Mouse (Mus musculus) ES-E14 (cell line): Measurements from ENCODE around the gene Mansc1. TPM values are rescaled to one million over a fixed set of nuclear protein-coding genes. Genes with fewer than 3 reads are reported as not detected.

Experiments used
- DNase-seq: peaks from one replicate; pipeline ENCODE4 v3.0.0-alpha.2; 2013; ENCODE audit warnings: low read depth, low spot score
- H3K27ac ChIP-seq: 2 replicates; pipeline ENCODE4 v1.5.1; 2012; ENCODE audit warnings: low read depth, mild to moderate bottlenecking, low read length, moderate library complexity, mixed read lengths; ENCODE audit not compliant: poor library complexity, insufficient read depth, severe bottlenecking
- H3K36me3 ChIP-seq: 2 replicates; pipeline ENCODE4 v1.6.1; 2012; ENCODE audit warnings: mild to moderate bottlenecking, low read length, moderate library complexity, mixed read lengths; ENCODE audit not compliant: control insufficient read depth, poor library complexity, insufficient read depth, severe bottlenecking
- H3K4me1 ChIP-seq, 2 experiments: fragments of 150-350 bp in 1 of 2; sonication (generic) in 1 of 2; 2 replicates each; pipeline ENCODE4 v1.6.1; 2012; ENCODE audit warnings: low read length in 2 of 2, mild to moderate bottlenecking in 1 of 2, mixed read lengths in 1 of 2; ENCODE audit not compliant: control insufficient read depth in 2 of 2, insufficient read depth in 2 of 2, poor library complexity in 1 of 2
- H3K4me3 ChIP-seq, 2 experiments: fragments of 150-350 bp in 1 of 2; sonication (generic) in 1 of 2; 2 replicates each; pipeline ENCODE4 v1.5.1; 2012; ENCODE audit warnings: low read length in 2 of 2, low read depth in 1 of 2, mild to moderate bottlenecking in 1 of 2, mixed read lengths in 1 of 2; ENCODE audit not compliant: insufficient read depth in 1 of 2, poor library complexity in 1 of 2, severe bottlenecking in 1 of 2
- H3K9ac ChIP-seq: 2 replicates; pipeline ENCODE4 v1.6.1; 2012; ENCODE audit warnings: low read depth, mild to moderate bottlenecking, low read length, mixed read lengths; ENCODE audit not compliant: poor library complexity, insufficient read depth, severe bottlenecking
- H3K9me3 ChIP-seq: fragments of 150-350 bp; sonication (generic); 2 replicates; pipeline ENCODE4 v1.6.1; 2012; ENCODE audit warnings: low read depth, mild to moderate bottlenecking, low read length; ENCODE audit not compliant: control insufficient read depth, insufficient read depth
- CHD2 ChIP-seq: IDR thresholded peaks from 2 replicates; pipeline ENCODE4 v1.6.1; 2014; ENCODE audit warnings: mild to moderate bottlenecking, low read depth, low read length, inconsistent platforms
- HCFC1 ChIP-seq: IDR thresholded peaks from 2 replicates; pipeline ENCODE4 v1.6.1; 2012; ENCODE audit warnings: low read length, inconsistent platforms, borderline replicate concordance; ENCODE audit not compliant: insufficient read depth
- MAFK ChIP-seq: IDR thresholded peaks from 2 replicates; pipeline ENCODE4 v1.6.1; 2014; ENCODE audit warnings: mild to moderate bottlenecking, low read depth, low read length, inconsistent platforms; ENCODE audit not compliant: insufficient read depth
- ZC3H11A ChIP-seq: IDR thresholded peaks from 2 replicates; pipeline ENCODE4 v1.6.1; 2012; ENCODE audit warnings: low read depth, mild to moderate bottlenecking, inconsistent platforms, low read length, borderline replicate concordance
- ZNF384 ChIP-seq: IDR thresholded peaks from 2 replicates; pipeline ENCODE4 v1.6.1; 2012; ENCODE audit warnings: low read depth, low read length, inconsistent platforms
- in situ Hi-C, 2 experiments: fragments of 600-800 bp; cut with MboI; formaldehyde crosslinking; loops; one replicate each; pipeline ENCODE4 v1.15.1; 2025; ENCODE audit warnings: low sequenced_read_pairs in 2 of 2, inconsistent platforms in 1 of 2; ENCODE audit not compliant: unreplicated experiment in 2 of 2
- total RNA-seq: library from RNA; depleted of rRNA; stranded (reverse); fragments of 300-350 nt; gene quantifications from 2 replicates; pipeline ENCODE4 v1.2.3, GENCODE M21; 2012

The Mansc1 gene
- total RNA-seq, 1 experiment: 0.58 TPM

DNA sequence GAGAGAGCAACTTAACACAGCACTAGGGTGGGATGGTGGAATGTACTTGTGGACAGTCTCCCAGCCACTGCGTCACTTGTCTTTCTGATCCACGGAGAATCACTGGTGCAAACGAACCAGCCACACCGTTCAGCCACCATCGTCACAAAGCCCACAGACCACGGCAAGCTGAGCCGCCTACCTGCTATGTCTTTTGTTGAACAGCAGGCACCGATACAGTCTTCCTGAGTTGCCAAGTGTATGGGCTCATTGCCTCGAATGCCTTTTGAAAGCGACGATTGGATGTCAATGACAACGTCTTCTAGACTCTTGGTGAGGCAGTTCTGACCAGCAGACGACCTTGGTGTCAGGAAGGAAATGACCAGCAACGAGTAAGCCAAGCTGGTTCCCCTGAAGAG lies 10.7 kb downstream of the Mansc1 start:
- H3K9me3 ChIP-seq: no peaks in the 10 kb centered on the region
- H3K9ac ChIP-seq: no peak overlapping the region
- no peak for TF ChIP-seq HCFC1
- TF ChIP-seq CHD2: no peak
- no peak for TF ChIP-seq ZC3H11A
- no peak for TF ChIP-seq MAFK
- no peak for TF ChIP-seq ZNF384
- DNase-seq: no peak
- peaks cover 2 to 4% of the 10 kb centered on the region in 2 experiments; a peak in 1 of 4 replicates for H3K4me1 ChIP-seq
- no peaks in the 10 kb centered on the region for H3K36me3 ChIP-seq
- in situ Hi-C loops: loop anchor here in 1 of 2 experiments (25.0 kb wide), 1 partner anchor 184 kb away; no protein-coding TSS in a partner anchor
- no peak overlapping the region for H3K4me3 ChIP-seq
- H3K27ac ChIP-seq: no peak overlapping the region

DNA sequence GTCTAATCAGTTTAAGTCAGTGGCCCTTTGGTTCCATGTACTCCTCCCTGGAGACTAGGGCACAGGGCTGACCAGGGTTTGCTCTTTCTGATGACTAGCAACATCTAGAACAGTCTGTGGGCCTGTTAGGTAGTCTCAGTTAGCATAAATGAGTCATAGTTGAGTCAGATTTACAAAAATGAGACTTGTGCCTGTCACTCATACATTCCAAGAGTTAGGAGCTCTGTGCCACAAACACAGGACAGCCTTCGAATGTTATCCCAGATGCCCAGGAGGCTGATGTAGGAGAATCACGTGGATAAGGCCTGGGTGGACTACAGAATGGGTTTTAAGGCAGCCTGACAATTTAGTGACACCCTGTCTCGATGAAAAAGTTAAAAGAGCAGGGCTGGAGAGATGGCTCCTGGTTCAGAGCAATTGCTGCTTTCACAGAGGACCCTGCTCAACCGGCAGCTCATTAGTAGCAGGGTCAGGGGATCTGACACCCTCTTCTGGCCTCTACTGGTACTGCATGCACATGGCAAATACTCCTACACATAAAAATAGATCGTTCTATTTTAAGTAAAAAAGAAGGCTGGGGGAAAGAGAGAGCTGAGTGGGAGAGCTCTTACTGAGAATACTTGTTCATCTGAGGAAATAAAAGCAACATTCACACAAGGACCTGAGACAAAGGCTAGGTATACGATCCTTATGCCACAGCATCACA lies 11.3 kb downstream of the Mansc1 start:
- DNase-seq: peak; percentile 58
- Histone ChIP-seq H3K4me1 (peaks cover 2 to 4% of the 10 kb centered on the region in 2 experiments; a peak in 1 of 4 replicates), H3K36me3 (no peaks in the 10 kb centered on the region), H3K9me3 (no peaks in the 10 kb centered on the region), H3K27ac (no peak overlapping the region), H3K4me3 (no peak overlapping the region), H3K9ac (no peak overlapping the region)
- in situ Hi-C loops: loop anchor here in 1 of 2 experiments (25.0 kb wide), 1 partner anchor 184 kb away; no protein-coding TSS in a partner anchor
- TF ChIP-seq ZC3H11A: peak; percentile 48; the same call in 1 of the 2 replicates
- no peak for TF ChIP-seq MAFK

DNA sequence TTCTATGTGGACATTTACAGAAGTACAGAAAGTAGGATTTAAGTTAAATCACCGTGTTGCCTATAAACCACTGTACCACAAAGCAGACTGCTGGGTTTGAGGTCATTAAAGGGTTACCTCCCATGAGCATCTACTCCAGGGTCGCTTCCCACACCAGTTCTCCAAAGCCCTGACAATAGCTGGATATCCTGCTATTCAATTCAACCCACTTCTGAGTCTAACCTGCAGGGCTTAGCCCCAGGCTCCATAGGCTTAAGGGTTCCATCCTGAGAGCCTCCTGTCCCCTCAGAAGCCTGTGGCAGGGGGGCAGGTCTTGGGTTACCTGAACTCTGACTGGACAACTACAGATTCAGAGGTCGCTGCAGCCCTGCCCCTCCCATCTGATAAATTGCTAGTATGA lies 12.2 kb downstream of the Mansc1 start:
- TF ChIP-seq CHD2 (no peak), MAFK (no peak), ZNF384 (no peak), HCFC1 (no peak), ZC3H11A (no peak)
- H3K9me3 ChIP-seq: no peaks in the 10 kb centered on the region
- H3K27ac ChIP-seq: no peak overlapping the region
- no peaks in the 10 kb centered on the region for H3K36me3 ChIP-seq
- peaks cover 2 to 4% of the 10 kb centered on the region in 2 experiments; a peak in 1 of 4 replicates for H3K4me1 ChIP-seq
- no peak overlapping the region for H3K4me3 ChIP-seq
- in situ Hi-C loops: loop anchor here in 1 of 2 experiments (25.0 kb wide), 1 partner anchor 183 kb away; no protein-coding TSS in a partner anchor
- no peak overlapping the region for H3K9ac ChIP-seq
- DNase-seq: no peak

DNA sequence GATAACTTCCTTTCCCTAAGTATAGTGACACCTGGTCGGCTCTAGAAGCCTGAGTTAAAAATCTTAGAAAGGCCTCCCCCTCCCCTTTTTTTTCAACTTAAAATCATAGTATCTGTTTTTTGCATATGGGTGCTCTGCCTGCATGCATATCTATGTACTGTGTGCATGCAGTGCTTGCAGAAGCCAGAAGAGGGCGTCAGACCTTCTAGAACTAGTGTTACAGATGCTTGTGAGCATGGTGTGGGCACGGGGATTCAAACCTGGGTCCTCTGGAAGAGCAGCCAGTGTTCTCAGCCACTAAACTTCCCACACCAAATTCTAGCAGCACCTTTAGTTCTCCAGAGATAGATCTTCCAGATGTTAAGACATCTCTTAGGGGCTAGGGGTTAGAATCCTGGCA lies 14.7 kb downstream of the Mansc1 start:
- in situ Hi-C loops: loop anchor here (5.0 to 25.0 kb wide), 3 partner anchors 180 to 653 kb away; no protein-coding TSS in a partner anchor
- no peak for TF ChIP-seq HCFC1
- no peak for TF ChIP-seq ZNF384
- 0 out of 2 replicates have a peak, but pooled peaks have one; percentile 1 for TF ChIP-seq ZC3H11A
- Histone ChIP-seq H3K9ac (no peak overlapping the region), H3K9me3 (no peaks in the 10 kb centered on the region), H3K4me3 (no peak overlapping the region), H3K36me3 (no peaks in the 10 kb centered on the region), H3K27ac (no peak overlapping the region), H3K4me1 (peaks cover 0 to 2% of the 10 kb centered on the region in 2 experiments; a peak in 1 of 4 replicates)
- no peak for DNase-seq
